In genomic region chr1:139036302-139036701, GRCm38 (mm10) we compare ENCODE assay signal across 16 mouse cellular contexts.
DNase-seq lines count a peak whose midpoint lies in the region; ATAC-seq lines count a peak whose summit lies in the region.
"Had no signal": no experiment of that assay in that cellular context is flagged by ENCODE, and none has a peak within 500 bp of the region (broad histone marks: within the 10 kb centered on the region; RNA-seq: fewer than 3 reads in every experiment).

No protein-coding gene starts in this region.

- peak; percentile 90 for DNase-seq in 416B (ENCODE audit: low read depth)
- DNase-seq in CD4-positive helper T cell, adult 2 months (ENCODE audit: low read depth, low spot score) = peak; percentile 52
- no peak for DNase-seq in layer of hippocampus, adult 9-10 months (ENCODE audit: low spot score)
- no peak for DNase-seq in testis, postnatal 10 days (ENCODE audit: low spot score)
- DNase-seq: adrenal gland, adult 8-10 months; cerebellum, postnatal 10 days; embryo, embryonic 11 days; kidney, adult 2 months; kidney, postnatal 10 days; lung, embryonic 14.5 days; lung, postnatal 36 days; right cerebral cortex, postnatal 14 days had no signal

- ATAC-seq in common myeloid progenitor, adult 5-6 weeks (replicated peaks; ENCODE audit: low read depth, poor library complexity, severe bottlenecking) = peak; percentile 93
- ATAC-seq in megakaryocyte progenitor cell, adult 5-6 weeks (replicated peaks; ENCODE audit: poor library complexity) = peak; percentile 74
- ATAC-seq in cerebellum, adult (ENCODE audit: insufficient number of reproducible peaks, low FRiP score, low TSS enrichment) = no peak
- ATAC-seq: liver, embryonic 12.5 days had no signal

Comparison
In these comparisons a context has a peak if more than half of its experiments do, and no peak if none do; other contexts are left out.
1. DNase-seq: peak in 416B (single experiment) and CD4-positive helper T cell, adult 2 months (single experiment); none in layer of hippocampus, adult 9-10 months (single experiment) and testis, postnatal 10 days (single experiment).